ENCODE assay signal across 27 mouse cellular contexts in genomic region chr7:136916021-136916420, GRCm38 (mm10).
"Had no signal": no experiment of that assay in that cellular context is flagged by ENCODE, and none has a peak within 500 bp of the region (broad histone marks: within the 10 kb centered on the region; RNA-seq: fewer than 3 reads in every experiment).

No protein-coding gene starts in this region.

- H3K36me3 ChIP-seq: kidney, embryonic 15.5 days; limb, embryonic 12.5 days; limb, embryonic 15.5 days; lung, embryonic 15.5 days; midbrain, embryonic 10.5 days; midbrain, embryonic 13.5 days; stomach, embryonic 15.5 days had no signal

- H3K9ac ChIP-seq: kidney, embryonic 15.5 days; limb, embryonic 12.5 days; limb, embryonic 15.5 days; liver, embryonic 14.5 days; lung, embryonic 15.5 days; midbrain, embryonic 13.5 days; stomach, embryonic 15.5 days had no signal

- H3K4me2 ChIP-seq: kidney, embryonic 15.5 days; limb, embryonic 12.5 days; limb, embryonic 15.5 days; liver, embryonic 11.5 days; lung, embryonic 15.5 days; midbrain, embryonic 13.5 days; stomach, embryonic 15.5 days had no signal

- DNase-seq: kidney, adult 2 months; kidney, postnatal 10 days; kidney, postnatal 36 days; layer of hippocampus, postnatal 36 days; lung, adult 18-20 months; lung, postnatal 10 days; lung, postnatal 36 days; retina, postnatal 1 day; right cerebral cortex, postnatal 25 days; spleen, adult 18-20 months; thymus, adult 2 months; thymus, postnatal 14 days; thymus, postnatal 4 days had no signal

- H3K4me1 ChIP-seq: kidney, embryonic 15.5 days; lung, embryonic 15.5 days had no signal

- H3K27me3 ChIP-seq: kidney, embryonic 15.5 days; limb, embryonic 12.5 days; limb, embryonic 15.5 days; lung, embryonic 15.5 days; megakaryocyte, embryonic 14.5 days; midbrain, embryonic 13.5 days; stomach, embryonic 15.5 days had no signal

- H3K4me3 ChIP-seq: kidney, embryonic 15.5 days; left cerebral cortex, adult 2 months; limb, embryonic 12.5 days; limb, embryonic 15.5 days; lung, embryonic 15.5 days; megakaryocyte, embryonic 14.5 days; midbrain, embryonic 10.5 days; midbrain, embryonic 13.5 days; myocyte; stomach, embryonic 15.5 days had no signal

- H3K9me3 ChIP-seq: kidney, embryonic 15.5 days; limb, embryonic 12.5 days; limb, embryonic 15.5 days; lung, embryonic 15.5 days; midbrain, embryonic 10.5 days; midbrain, embryonic 13.5 days; stomach, embryonic 15.5 days had no signal

- ATAC-seq: intestine, embryonic 16.5 days; midbrain, embryonic 13.5 days; midbrain, embryonic 16.5 days had no signal

- H3K27ac ChIP-seq: kidney, embryonic 15.5 days; left cerebral cortex, adult 2 months; limb, embryonic 12.5 days; limb, embryonic 15.5 days; liver, embryonic 14.5 days; lung, embryonic 15.5 days; midbrain, embryonic 10.5 days; midbrain, embryonic 13.5 days; stomach, embryonic 15.5 days had no signal
